In genomic region chr7:37931631-37932030, GRCm38 (mm10) we compare ENCODE assay signal across 13 mouse cellular contexts.
DNase-seq lines count a peak whose midpoint lies in the region; ATAC-seq and TF ChIP-seq lines count a peak whose summit lies in the region.
"Had no signal": no experiment of that assay in that cellular context is flagged by ENCODE, and none has a peak within 500 bp of the region (broad histone marks: within the 10 kb centered on the region; RNA-seq: fewer than 3 reads in every experiment).

No protein-coding gene starts in this region.

- intact Hi-C loops in left cerebral cortex, adult 2 months (cut with DNase I): loop anchor here (5.0 kb wide), 1 partner anchor 154 kb away; no protein-coding TSS in a partner anchor

- no peaks in the 10 kb centered on the region for H3K36me3 ChIP-seq in heart, postnatal 0 days (replicated peaks; ENCODE audit: control insufficient read depth, insufficient read depth, low read length)
- no peaks in the 10 kb centered on the region for H3K36me3 ChIP-seq in heart, embryonic 10.5 days
- no peaks in the 10 kb centered on the region for H3K36me3 ChIP-seq in embryonic facial prominence, embryonic 11.5 days (replicated peaks; ENCODE audit: control insufficient read depth, insufficient read depth, low read depth, low read length)
- no peaks in the 10 kb centered on the region for H3K36me3 ChIP-seq in liver, embryonic 12.5 days

- ATAC-seq in heart, postnatal 0 days (ENCODE audit: insufficient read depth, low read depth): no peak
- ATAC-seq in embryonic facial prominence, embryonic 11.5 days (replicated peaks; ENCODE audit: insufficient number of reproducible peaks, low FRiP score, low TSS enrichment, low read depth): peak; percentile 57; the same call in 1 of the 2 replicates
- peak; percentile 73 for ATAC-seq in liver, embryonic 12.5 days
- no peak for ATAC-seq in cerebellum, adult (ENCODE audit: insufficient number of reproducible peaks, low FRiP score, low TSS enrichment)

- no peaks in the 10 kb centered on the region for H3K27me3 ChIP-seq in heart, postnatal 0 days (ENCODE audit: control insufficient read depth, insufficient read depth, low read length)
- peaks cover 11% of the 10 kb centered on the region; the same call in 1 of the 2 replicates for H3K27me3 ChIP-seq in heart, embryonic 10.5 days (ENCODE audit: insufficient read depth, poor library complexity, severe bottlenecking)
- no peaks in the 10 kb centered on the region for H3K27me3 ChIP-seq in embryonic facial prominence, embryonic 11.5 days (ENCODE audit: control insufficient read depth, insufficient read depth, low read length)
- no peaks in the 10 kb centered on the region for H3K27me3 ChIP-seq in liver, embryonic 12.5 days (replicated peaks)
- H3K27me3 ChIP-seq: CH12.LX had no signal

- TF ChIP-seq CTCF in heart, postnatal 0 days (IDR thresholded peaks at IDR 0.05; ENCODE audit: low read depth): no peak
- no peak for TF ChIP-seq CTCF in left cerebral cortex, adult 2 months (IDR thresholded peaks at IDR 0.05)

- H3K9ac ChIP-seq in heart, postnatal 0 days (replicated peaks; ENCODE audit: low read depth, low read length): no peak overlapping the region
- H3K9ac ChIP-seq in embryonic facial prominence, embryonic 11.5 days (replicated peaks; ENCODE audit: low read length): no peak overlapping the region
- H3K9ac ChIP-seq in liver, embryonic 12.5 days: no peak overlapping the region

- WGBS in heart, postnatal 0 days: 12% methylated on average over 3 of the region's 3 CpGs
- WGBS in heart, embryonic 10.5 days: 7% methylated on average over 3 of the region's 3 CpGs
- 19% methylated on average over 3 of the region's 3 CpGs for WGBS in embryonic facial prominence, embryonic 11.5 days
- WGBS in liver, embryonic 12.5 days (ENCODE audit: insufficient replicate concordance): 38% methylated on average over 3 of the region's 3 CpGs

- no peak overlapping the region for H3K4me2 ChIP-seq in heart, postnatal 0 days (ENCODE audit: low read depth, low read length)
- H3K4me2 ChIP-seq in embryonic facial prominence, embryonic 11.5 days (ENCODE audit: low read depth, low read length): no peak overlapping the region
- H3K4me2 ChIP-seq in liver, embryonic 12.5 days: no peak overlapping the region

- 0 out of 2 replicates have a peak, but pooled peaks cover 5% of the 10 kb centered on the region for H3K4me1 ChIP-seq in heart, postnatal 0 days (ENCODE audit: control insufficient read depth, insufficient read depth)
- peaks cover 20% of the 10 kb centered on the region for H3K4me1 ChIP-seq in heart, embryonic 10.5 days
- peaks cover 3% of the 10 kb centered on the region; the same call in 1 of the 2 replicates for H3K4me1 ChIP-seq in embryonic facial prominence, embryonic 11.5 days (ENCODE audit: control insufficient read depth, insufficient read depth, low read length)
- no peaks in the 10 kb centered on the region for H3K4me1 ChIP-seq in liver, embryonic 12.5 days

- H3K9me3 ChIP-seq in heart, postnatal 0 days (replicated peaks; ENCODE audit: control insufficient read depth, low read length): no peaks in the 10 kb centered on the region
- no peaks in the 10 kb centered on the region for H3K9me3 ChIP-seq in heart, embryonic 10.5 days
- H3K9me3 ChIP-seq in embryonic facial prominence, embryonic 11.5 days (replicated peaks; ENCODE audit: control insufficient read depth, low read length): no peaks in the 10 kb centered on the region
- no peaks in the 10 kb centered on the region for H3K9me3 ChIP-seq in liver, embryonic 12.5 days (replicated peaks)

- peak; percentile 16 for DNase-seq in heart, postnatal 0 days (ENCODE audit: low spot score)
- DNase-seq in heart, embryonic 10.5 days (ENCODE audit: low spot score): no peak
- DNase-seq in 416B (ENCODE audit: low read depth): peak; percentile 70
- peak; percentile 66 for DNase-seq in embryonic facial prominence, embryonic 11.5 days (ENCODE audit: low spot score)
- DNase-seq in right cerebral cortex, postnatal 25 days: no peak
- DNase-seq in left cerebral cortex, adult 2 months (ENCODE audit: extremely low spot score in 1 of 2, low spot score in 2 of 2): no peak
- DNase-seq: gastrocnemius, postnatal 10 days; kidney, postnatal 10 days; right cerebral cortex, postnatal 4 days; thymus, postnatal 25 days had no signal

- H3K27ac ChIP-seq in heart, postnatal 0 days (ENCODE audit: low read depth): no peak overlapping the region
- H3K27ac ChIP-seq in heart, embryonic 10.5 days: no peak overlapping the region
- H3K27ac ChIP-seq in embryonic facial prominence, embryonic 11.5 days (replicated peaks; ENCODE audit: low read depth, low read length): no peak overlapping the region
- peak overlapping the region; percentile 13; the same call in 1 of the 2 replicates for H3K27ac ChIP-seq in liver, embryonic 12.5 days
- no peak overlapping the region for H3K27ac ChIP-seq in left cerebral cortex, adult 2 months

- no peak overlapping the region for H3K4me3 ChIP-seq in heart, postnatal 0 days (ENCODE audit: low read depth, low read length)
- H3K4me3 ChIP-seq in heart, embryonic 10.5 days: no peak overlapping the region
- H3K4me3 ChIP-seq in embryonic facial prominence, embryonic 11.5 days (ENCODE audit: low read depth, low read length): no peak overlapping the region
- no peak overlapping the region for H3K4me3 ChIP-seq in liver, embryonic 12.5 days
- no peak overlapping the region for H3K4me3 ChIP-seq in left cerebral cortex, adult 2 months

- no peak for TF ChIP-seq EP300 in heart, postnatal 0 days (IDR thresholded peaks at IDR 0.05; ENCODE audit: low read depth)

Comparison
In these comparisons a context has a peak if more than half of its experiments do, and no peak if none do; other contexts are left out.
1. DNase-seq: peak in heart, postnatal 0 days (single experiment), 416B (single experiment) and embryonic facial prominence, embryonic 11.5 days (single experiment); none in heart, embryonic 10.5 days (single experiment), right cerebral cortex, postnatal 25 days (single experiment) and left cerebral cortex, adult 2 months (0 of 2).
2. ATAC-seq: peak in embryonic facial prominence, embryonic 11.5 days (single experiment) and liver, embryonic 12.5 days (single experiment); none in heart, postnatal 0 days (single experiment) and cerebellum, adult (single experiment).